Mouse (Mus musculus) midbrain, embryonic 12.5 days (tissue): ENCODE data around the gene Tars2. TPM values are rescaled to one million over a fixed set of nuclear protein-coding genes. Genes with fewer than 3 reads are reported as not detected.
"Not testable (repeated sequence)": the region's sequence is repeated elsewhere in the genome, so short reads cannot be mapped to it uniquely, and the experiment has no call there.

Experiments used
- ATAC-seq: fragments of 200-750 bp; cut with Nextera tagmentation; 2 replicates; pipeline ENCODE4 v1.8.0; 2017; ENCODE audit warnings: low read depth, moderate TSS enrichment, moderate library complexity; ENCODE audit not compliant: low FRiP score
- H3K27ac ChIP-seq: fragments of 300-500 bp; sonication (generic); replicated peaks from 2 replicates; pipeline ENCODE4 v1.5.1; 2016; ENCODE audit warnings: mild to moderate bottlenecking
- H3K27me3 ChIP-seq: fragments of 300-500 bp; sonication (generic); 2 replicates; pipeline ENCODE4 v1.6.1; 2016; ENCODE audit warnings: mild to moderate bottlenecking
- H3K36me3 ChIP-seq: fragments of 300-500 bp; sonication (generic); 2 replicates; pipeline ENCODE4 v1.6.1; 2016
- H3K4me1 ChIP-seq: fragments of 300-500 bp; sonication (generic); 2 replicates; pipeline ENCODE4 v1.6.1; 2016
- H3K4me2 ChIP-seq: fragments of 300-500 bp; sonication (generic); replicated peaks from 2 replicates; pipeline ENCODE4 v1.6.1; 2016; ENCODE audit warnings: mild to moderate bottlenecking, moderate library complexity
- H3K4me3 ChIP-seq: fragments of 300-500 bp; sonication (generic); 2 replicates; pipeline ENCODE4 v1.5.1; 2016; ENCODE audit warnings: mild to moderate bottlenecking
- H3K9ac ChIP-seq: fragments of 300-500 bp; sonication (generic); replicated peaks from 2 replicates; pipeline ENCODE4 v1.6.1; 2016; ENCODE audit warnings: mild to moderate bottlenecking, moderate library complexity
- H3K9me3 ChIP-seq: fragments of 300-500 bp; sonication (generic); 2 replicates; pipeline ENCODE4 v1.6.1; 2016; ENCODE audit warnings: mild to moderate bottlenecking
- WGBS: fragments of 180-500 bp; shearing (Covaris S2); methylation state at CpG from one replicate; pipeline ENCODE4 v1.1.7; 2016; 5-methylcytosine and 5-hydroxymethylcytosine counted together
- polyA plus RNA-seq: library from polyadenylated mRNA; unstranded; fragments of >200 nt; fragmentation: Nextera tagmentation; extraction: Ambion mirVana; gene quantifications from 2 replicates; pipeline ENCODE4 v1.2.1, GENCODE M21; 2016

Tars2 gene
- 50.5 and 52.3 TPM in 2 replicates for polyA plus RNA-seq

DNA sequence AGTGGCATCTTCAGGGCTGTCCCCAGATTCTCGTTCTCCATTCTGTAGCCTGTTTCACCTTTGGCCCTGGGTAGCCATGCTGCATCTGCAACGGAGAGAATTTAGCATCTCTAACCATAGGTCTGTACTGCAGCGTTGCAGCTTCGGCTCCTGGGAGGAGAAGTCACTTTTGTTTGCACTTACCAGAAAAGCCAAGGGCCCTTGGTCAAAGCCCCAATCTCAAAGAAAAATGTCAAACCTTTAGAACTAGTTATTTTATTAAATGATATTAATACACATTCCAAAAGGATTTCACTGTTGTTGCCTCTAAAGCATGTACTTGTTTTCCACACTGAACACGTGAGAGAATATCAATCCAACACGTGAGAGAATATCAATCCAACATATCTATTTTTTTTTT lies at the start of gene Tars2:
TSS of gene Tars2 (minus strand) at position 101 of the 400 bp plus-strand sequence.
- Histone ChIP-seq H3K36me3 (peaks cover 16% of the 10 kb centered on the region), H3K9ac (no peak within 1 kb of the TSS), H3K4me3 (no peak within 1 kb of the TSS), H3K9me3 (no peaks in the 10 kb centered on the region), H3K4me2 (no peak within 1 kb of the TSS), H3K27ac (no peak within 1 kb of the TSS), H3K4me1 (peaks cover 2% of the 10 kb centered on the region; the same call in 1 of the 2 replicates), H3K27me3 (no peaks in the 10 kb centered on the region)
- 82% methylated on average over 6 of the region's 6 CpGs for whole genome bisulfite sequencing
- no peak for ATAC-seq

DNA sequence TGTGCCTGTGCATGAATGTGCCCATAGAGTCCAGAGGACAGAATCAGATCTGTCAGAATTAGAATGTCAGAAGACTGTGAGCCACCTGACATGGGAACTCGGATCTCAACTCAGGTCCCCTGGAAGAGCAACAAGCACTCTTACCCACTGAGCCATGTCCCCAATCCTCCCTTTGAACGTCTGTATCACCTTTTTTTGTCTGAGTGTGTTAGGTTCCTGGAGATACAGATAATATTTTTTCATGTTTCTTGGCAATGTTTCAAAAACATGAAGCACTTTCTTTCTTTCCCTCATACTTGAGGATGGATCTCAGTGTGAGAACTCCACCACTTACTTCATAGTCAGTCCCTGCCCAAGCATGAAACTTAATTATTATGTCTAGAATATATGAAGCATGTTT lies 48.4 kb upstream of the Tars2 start:
- no peak overlapping the region for H3K9ac ChIP-seq
- ATAC-seq: no peak
- H3K9me3 ChIP-seq: no peaks in the 10 kb centered on the region
- H3K27ac ChIP-seq: no peak overlapping the region
- 61% methylated on average over 2 of the region's 2 CpGs for WGBS
- H3K27me3 ChIP-seq: no peaks in the 10 kb centered on the region
- no peak overlapping the region for H3K4me2 ChIP-seq
- H3K4me1 ChIP-seq: no peaks in the 10 kb centered on the region
- peaks cover 20% of the 10 kb centered on the region for H3K36me3 ChIP-seq
- no peak overlapping the region for H3K4me3 ChIP-seq

DNA sequence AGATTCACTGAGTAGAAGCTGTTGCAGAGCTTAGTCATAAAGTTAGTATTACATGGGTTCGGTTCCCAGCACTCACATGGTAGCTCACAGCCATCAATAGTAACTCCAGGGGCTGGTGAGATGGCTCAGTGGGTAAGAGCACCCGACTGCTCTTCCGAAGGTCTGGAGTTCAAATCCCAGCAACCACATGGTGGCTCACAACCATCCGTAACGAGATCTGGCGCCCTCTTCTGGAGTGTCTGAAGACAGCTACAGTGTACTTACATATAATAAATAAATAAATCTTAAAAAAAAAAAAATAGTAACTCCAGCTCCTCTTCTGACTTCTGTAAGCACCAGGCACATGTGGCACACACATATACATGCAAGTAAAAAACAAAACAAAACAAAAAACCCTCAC lies 47.6 kb upstream of the Tars2 start:
- peaks cover 20% of the 10 kb centered on the region for H3K36me3 ChIP-seq
- WGBS: 97% methylated on average over 3 of the region's 6 CpGs
- not testable (repeated sequence) for H3K9me3 ChIP-seq, H3K27ac ChIP-seq, ATAC-seq, H3K4me1 ChIP-seq, H3K9ac ChIP-seq, H3K4me2 ChIP-seq, H3K4me3 ChIP-seq, H3K27me3 ChIP-seq

DNA sequence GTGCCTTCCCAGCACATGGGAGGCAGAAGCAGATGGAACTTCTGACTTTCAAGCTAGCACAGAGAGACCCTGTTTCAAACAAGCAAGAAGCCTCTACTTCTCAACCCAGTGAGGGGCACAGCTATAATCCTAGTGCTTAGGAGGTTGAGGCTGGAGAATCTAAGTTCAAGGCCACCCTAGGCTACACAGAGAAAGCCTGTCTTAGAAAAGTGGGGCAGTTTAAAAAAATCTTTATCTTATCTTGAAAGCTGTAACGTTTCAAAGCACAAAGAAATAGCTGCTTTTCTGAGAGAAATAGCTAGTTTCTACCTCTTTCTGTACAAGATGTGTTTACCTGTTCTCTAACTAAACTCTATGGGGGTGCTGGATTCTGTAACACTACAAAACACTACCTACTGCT lies 46.7 kb upstream of the Tars2 start:
- Histone ChIP-seq H3K36me3 (peaks cover 20% of the 10 kb centered on the region), H3K9me3 (no peaks in the 10 kb centered on the region), H3K4me2 (no peak overlapping the region), H3K27me3 (no peaks in the 10 kb centered on the region), H3K9ac (no peak overlapping the region), H3K4me3 (no peak overlapping the region), H3K27ac (no peak overlapping the region), H3K4me1 (no peaks in the 10 kb centered on the region)
- ATAC-seq: no peak
- 87% methylated on average over 1 of the region's 1 CpGs for WGBS

DNA sequence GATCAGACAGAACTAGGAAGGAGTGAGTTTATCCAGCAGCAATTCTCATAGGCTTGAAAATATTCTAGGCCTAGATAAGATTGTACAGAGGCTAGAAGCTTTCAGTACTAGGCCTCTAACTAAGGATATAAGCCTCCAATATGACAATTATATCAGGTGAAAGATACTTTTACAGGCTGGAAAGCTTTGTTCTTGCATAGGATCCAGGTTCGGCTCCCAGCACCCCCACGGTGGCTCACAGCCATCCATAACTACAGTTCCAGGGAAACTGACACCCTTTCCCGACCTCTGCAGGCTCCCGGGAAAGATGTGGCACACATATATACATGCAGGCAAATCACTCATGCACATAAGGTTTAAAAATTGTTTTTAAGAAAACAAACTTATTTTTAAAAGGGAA lies 43.8 kb upstream of the Tars2 start:
- H3K9me3 ChIP-seq: no peaks in the 10 kb centered on the region
- H3K4me3 ChIP-seq: no peak overlapping the region

DNA sequence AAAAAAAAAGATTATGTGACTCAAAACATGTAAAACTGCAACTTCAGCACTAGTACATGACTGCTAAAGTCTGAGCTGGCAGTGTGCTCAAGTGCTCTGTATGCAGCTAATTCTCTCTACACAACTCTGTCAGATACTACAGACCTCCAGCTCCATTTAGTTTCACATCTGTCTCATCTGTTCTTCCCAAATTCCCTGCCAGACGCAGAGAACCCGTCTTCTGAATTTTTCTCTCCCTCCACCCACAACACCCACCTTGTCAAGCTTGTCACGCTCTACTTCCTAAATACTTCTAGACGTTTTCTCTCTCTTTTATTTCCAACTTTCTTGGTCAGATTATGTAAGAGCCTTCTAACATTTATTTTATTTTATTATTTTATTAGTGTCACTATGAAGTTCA lies 38.8 kb upstream of the Tars2 start:
- WGBS: 89% methylated on average over 4 of the region's 4 CpGs
- Histone ChIP-seq H3K27me3 (no peaks in the 10 kb centered on the region), H3K36me3 (no peaks in the 10 kb centered on the region), H3K4me1 (no peaks in the 10 kb centered on the region), H3K27ac (no peak overlapping the region), H3K9ac (no peak overlapping the region), H3K9me3 (no peaks in the 10 kb centered on the region), H3K4me3 (no peak overlapping the region), H3K4me2 (no peak overlapping the region)
- no peak for ATAC-seq

More for the DNA sequence above, 43.8 kb upstream of the Tars2 start:
- 98% methylated on average over 4 of the region's 4 CpGs for WGBS
- Histone ChIP-seq H3K36me3 (peaks cover 20% of the 10 kb centered on the region), H3K27me3 (no peaks in the 10 kb centered on the region), H3K4me1 (no peaks in the 10 kb centered on the region), H3K9ac (no peak overlapping the region), H3K4me2 (no peak overlapping the region), H3K27ac (no peak overlapping the region)
- ATAC-seq: no peak

DNA sequence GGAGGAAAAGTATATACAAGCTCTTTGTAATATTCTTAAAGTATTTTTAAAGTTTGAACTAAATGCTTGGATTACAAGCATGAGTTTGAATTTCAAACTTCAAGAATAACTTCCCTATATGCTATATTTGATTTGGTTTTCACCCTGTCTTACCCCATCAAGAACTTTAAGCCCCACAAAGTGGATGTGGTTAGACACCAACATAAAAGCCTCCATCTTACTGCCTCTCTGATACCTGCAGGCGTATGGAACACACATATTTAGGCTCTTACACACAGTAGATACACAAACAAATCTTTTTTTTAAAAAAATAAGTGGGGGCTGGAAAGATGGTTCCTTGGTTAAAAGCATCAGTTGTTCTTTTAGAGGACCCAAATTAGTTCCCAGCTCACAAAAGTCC lies 34.3 kb upstream of the Tars2 start:
- WGBS: 90% methylated on average over 1 of the region's 1 CpGs
- H3K4me3 ChIP-seq: no peak overlapping the region

DNA sequence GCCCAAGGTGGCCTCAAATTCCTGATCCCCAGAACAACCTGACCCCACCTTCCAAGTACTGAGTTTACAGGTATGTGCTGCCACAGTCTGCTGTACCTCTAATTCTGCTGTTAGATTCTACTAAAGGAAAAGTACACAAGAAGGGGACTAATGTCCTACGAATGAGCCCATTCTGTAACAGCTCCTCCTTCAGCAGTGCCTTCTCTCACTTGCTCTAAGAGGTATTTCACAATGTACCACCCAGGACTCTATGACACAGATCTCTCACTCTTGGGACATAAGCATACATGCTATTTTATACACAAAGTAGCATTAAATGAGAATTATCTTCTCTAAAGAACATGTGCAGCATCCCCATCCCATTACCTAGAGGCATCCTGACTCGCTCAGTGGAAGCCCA lies 33.7 kb upstream of the Tars2 start:
- ATAC-seq: no peak
- Histone ChIP-seq H3K36me3 (no peaks in the 10 kb centered on the region; the same call in 1 of the 2 replicates), H3K4me3 (no peak overlapping the region), H3K4me2 (no peak overlapping the region), H3K27me3 (no peaks in the 10 kb centered on the region), H3K27ac (no peak overlapping the region), H3K9me3 (no peaks in the 10 kb centered on the region), H3K4me1 (peaks cover 6% of the 10 kb centered on the region; the same call in 1 of the 2 replicates), H3K9ac (no peak overlapping the region)
- WGBS: 64% methylated on average over 2 of the region's 2 CpGs

More for the DNA sequence above, 34.3 kb upstream of the Tars2 start:
- Histone ChIP-seq H3K9ac (no peak overlapping the region), H3K36me3 (no peaks in the 10 kb centered on the region), H3K9me3 (no peaks in the 10 kb centered on the region), H3K27ac (no peak overlapping the region), H3K4me2 (no peak overlapping the region), H3K4me1 (peaks cover 6% of the 10 kb centered on the region; the same call in 1 of the 2 replicates), H3K27me3 (no peaks in the 10 kb centered on the region)
- no peak for ATAC-seq

DNA sequence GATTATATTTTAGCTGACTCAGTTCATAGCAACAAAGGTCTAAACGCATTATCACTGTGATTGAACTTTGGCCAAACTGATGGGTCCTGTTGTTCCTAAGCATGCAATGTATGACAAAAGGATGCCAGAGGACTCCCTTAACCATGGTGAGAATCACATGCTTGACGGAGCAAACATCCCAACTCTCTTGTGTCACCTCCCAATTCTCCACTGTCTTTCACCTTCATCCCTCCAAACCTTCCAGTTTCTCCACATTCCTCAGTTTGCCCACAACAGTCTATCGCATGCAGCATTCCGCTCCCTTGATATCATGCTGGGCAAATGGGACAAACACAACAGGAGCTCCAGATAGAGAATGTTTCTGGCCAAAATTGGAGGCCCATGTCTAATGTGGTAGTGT lies 25.5 kb upstream of the Tars2 start:
- WGBS: 96% methylated on average over 4 of the region's 4 CpGs
- no peak overlapping the region for H3K4me2 ChIP-seq
- peaks cover 71% of the 10 kb centered on the region for H3K36me3 ChIP-seq
- ATAC-seq: no peak
- no peak overlapping the region for H3K4me3 ChIP-seq
- no peak overlapping the region for H3K9ac ChIP-seq
- H3K9me3 ChIP-seq: no peaks in the 10 kb centered on the region
- H3K27me3 ChIP-seq: no peaks in the 10 kb centered on the region
- no peak overlapping the region for H3K27ac ChIP-seq
- H3K4me1 ChIP-seq: no peaks in the 10 kb centered on the region

DNA sequence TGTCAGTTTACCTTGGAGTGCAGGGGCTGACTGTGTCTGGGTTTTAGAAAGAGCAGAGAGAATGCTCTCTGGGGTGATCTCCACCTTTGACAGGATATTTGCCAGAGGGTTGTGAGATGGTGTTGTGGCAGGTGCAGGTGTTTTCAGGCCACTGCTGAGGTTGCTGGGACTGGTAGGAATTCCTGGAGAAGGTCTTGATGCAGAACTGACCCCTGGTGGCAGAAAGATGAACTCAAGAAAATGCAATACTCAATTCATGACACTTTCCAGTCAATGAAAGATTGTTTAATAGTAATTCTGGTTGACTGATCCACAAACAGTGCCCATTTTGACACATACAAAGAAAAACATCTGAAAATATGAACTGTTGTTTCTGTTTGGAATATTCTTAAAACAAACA lies 12.0 kb upstream of the Tars2 start:
- Histone ChIP-seq H3K27ac (no peak overlapping the region), H3K9ac (no peak overlapping the region), H3K9me3 (no peaks in the 10 kb centered on the region), H3K4me1 (no peaks in the 10 kb centered on the region), H3K4me3 (no peak overlapping the region), H3K36me3 (peaks cover 74% of the 10 kb centered on the region), H3K27me3 (no peaks in the 10 kb centered on the region), H3K4me2 (no peak overlapping the region)
- ATAC-seq: no peak

DNA sequence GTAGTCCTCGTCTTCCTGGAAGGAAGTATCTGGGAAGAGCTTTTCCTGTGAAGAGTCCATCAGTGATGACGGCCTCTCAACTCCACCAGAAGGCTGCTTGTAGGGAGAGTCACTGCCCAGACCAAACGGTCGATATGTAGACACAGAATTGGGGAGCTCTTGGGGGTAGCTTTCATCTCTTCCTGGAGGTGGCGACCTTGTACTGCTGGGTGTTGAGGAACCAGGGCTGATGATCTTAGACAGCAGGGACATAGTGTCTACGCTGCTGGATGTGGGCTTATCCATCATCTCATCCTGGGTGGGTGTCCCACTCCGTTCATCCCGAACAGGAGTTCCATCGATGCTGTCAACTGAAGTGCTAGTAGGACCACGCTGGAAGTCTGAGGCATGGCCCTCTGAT lies 5.5 kb upstream of the Tars2 start:
- Histone ChIP-seq H3K27ac (no peak overlapping the region), H3K9me3 (no peaks in the 10 kb centered on the region), H3K27me3 (no peaks in the 10 kb centered on the region), H3K4me2 (no peak overlapping the region), H3K4me3 (no peak overlapping the region), H3K9ac (no peak overlapping the region), H3K4me1 (no peaks in the 10 kb centered on the region), H3K36me3 (peaks cover 62% of the 10 kb centered on the region)
- no peak for ATAC-seq
- WGBS: 93% methylated on average over 10 of the region's 10 CpGs

DNA sequence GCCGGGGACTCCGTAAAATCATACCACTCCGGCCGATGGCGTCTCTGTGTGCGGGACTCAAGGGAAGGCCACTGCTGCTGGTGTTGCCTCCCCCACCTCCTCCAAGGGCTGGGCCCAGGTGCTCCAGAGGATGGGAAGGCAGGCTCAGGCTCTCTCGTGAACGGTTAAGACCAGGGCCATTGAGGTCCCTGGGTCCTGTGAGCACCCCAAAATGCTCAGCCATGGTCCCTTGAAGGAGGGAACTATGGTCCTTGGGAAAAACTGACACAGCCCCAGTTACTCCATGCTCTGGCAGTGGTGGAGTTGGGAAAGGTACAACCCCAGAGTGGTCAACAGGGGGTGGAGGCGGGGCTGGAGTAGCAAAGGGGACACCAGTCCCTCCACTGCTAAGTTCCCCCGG lies 3.8 kb upstream of the Tars2 start:
- WGBS: 67% methylated on average over 10 of the region's 10 CpGs
- no peak overlapping the region for H3K27ac ChIP-seq
- H3K27me3 ChIP-seq: no peaks in the 10 kb centered on the region
- peaks cover 49% of the 10 kb centered on the region for H3K36me3 ChIP-seq
- H3K9ac ChIP-seq: no peak overlapping the region
- no peak for ATAC-seq
- no peaks in the 10 kb centered on the region for H3K9me3 ChIP-seq
- H3K4me3 ChIP-seq: no peak overlapping the region
- no peak overlapping the region for H3K4me2 ChIP-seq
- no peaks in the 10 kb centered on the region for H3K4me1 ChIP-seq

DNA sequence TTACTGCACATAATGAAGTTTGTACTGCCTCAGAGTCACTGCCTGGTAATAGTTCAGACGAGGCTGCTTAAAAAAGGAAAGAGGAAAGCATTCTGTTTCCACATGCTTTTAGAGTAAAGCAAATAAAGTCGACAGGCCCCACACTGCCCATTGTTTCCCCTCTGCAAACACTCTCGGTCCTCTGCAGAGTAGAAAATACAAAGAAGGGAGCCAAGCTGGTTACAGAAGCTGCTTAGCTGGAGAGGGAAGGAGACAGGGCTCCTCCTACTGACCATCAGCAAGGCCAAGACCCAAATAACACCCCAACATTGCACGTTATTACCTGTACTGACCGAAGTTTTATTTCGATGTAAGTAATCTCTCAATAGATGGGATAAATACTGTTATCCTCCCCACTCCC lies 3.0 kb upstream of the Tars2 start:
- Histone ChIP-seq H3K27me3 (no peaks in the 10 kb centered on the region), H3K4me1 (no peaks in the 10 kb centered on the region; the same call in 1 of the 2 replicates), H3K27ac (no peak overlapping the region), H3K36me3 (peaks cover 41% of the 10 kb centered on the region), H3K9ac (no peak overlapping the region), H3K4me2 (no peak overlapping the region), H3K4me3 (no peak overlapping the region), H3K9me3 (no peaks in the 10 kb centered on the region)
- WGBS: 42% methylated on average over 6 of the region's 6 CpGs
- no peak for ATAC-seq
